Mouse (Mus musculus) CH12.LX (cell line): ENCODE data around the gene Brf1.
A peak's percentile ranks its signal among the peaks of the same experiment; 100 is the strongest.

ENCODE experiments used
- CHD2 ChIP-seq: IDR thresholded peaks from 2 replicates; pipeline ENCODE4 v1.6.1; 2011; ENCODE audit warnings: low read length, improper control_type of control experiment
- CTCF ChIP-seq, 2 experiments: IDR thresholded peaks in 1 of 2; conservative IDR thresholded peaks in 1 of 2; 2 replicates each; pipeline ENCODE4 v1.5.1; 2011 to 2012; ENCODE audit warnings: low read depth in 2 of 2, low read length in 2 of 2, improper control_type of control experiment in 1 of 2, inconsistent platforms in 1 of 2, mild to moderate bottlenecking in 1 of 2, moderate library complexity in 1 of 2
- EP300 ChIP-seq: IDR thresholded peaks from 2 replicates; pipeline ENCODE4 v1.6.1; 2011; ENCODE audit warnings: low read length, improper control_type of control experiment
- IRF4 ChIP-seq: IDR thresholded peaks from 2 replicates; pipeline ENCODE4 v1.6.1; 2014; ENCODE audit warnings: low read depth, mild to moderate bottlenecking, inconsistent platforms, low read length, improper control_type of control experiment
- JUND ChIP-seq: conservative IDR thresholded peaks from 2 replicates; pipeline ENCODE4 v1.6.1; 2011; ENCODE audit warnings: low read depth, low read length, improper control_type of control experiment
- MAX ChIP-seq: IDR thresholded peaks from 2 replicates; pipeline ENCODE4 v1.6.1; 2011; ENCODE audit warnings: low read length, improper control_type of control experiment
- MEF2A ChIP-seq: IDR thresholded peaks from 2 replicates; pipeline ENCODE4 v1.6.1; 2014; ENCODE audit warnings: low read depth, mild to moderate bottlenecking, inconsistent platforms, low read length, improper control_type of control experiment, borderline replicate concordance
- PAX5 ChIP-seq: IDR thresholded peaks from 2 replicates; pipeline ENCODE4 v1.6.1; 2012; ENCODE audit warnings: low read length, inconsistent platforms, mixed read lengths
- POLR2A ChIP-seq: IDR thresholded peaks from 2 replicates; pipeline ENCODE4 v1.6.1; 2011; ENCODE audit warnings: low read depth, mild to moderate bottlenecking, improper control_type of control experiment, low read length
- POLR2AphosphoS2 ChIP-seq: IDR thresholded peaks from 2 replicates; pipeline ENCODE4 v1.6.1; 2011; ENCODE audit warnings: low read depth, low read length, improper control_type of control experiment
- TCF12 ChIP-seq: IDR thresholded peaks from 2 replicates; pipeline ENCODE4 v1.6.1; 2014; ENCODE audit warnings: low read depth, mild to moderate bottlenecking, inconsistent platforms, low read length, improper control_type of control experiment
- USF1 ChIP-seq: IDR thresholded peaks from 2 replicates; pipeline ENCODE4 v1.6.1; 2014; ENCODE audit warnings: low read depth, mild to moderate bottlenecking, inconsistent platforms, low read length, improper control_type of control experiment
- ZC3H11A ChIP-seq: IDR thresholded peaks from 2 replicates; pipeline ENCODE4 v1.6.1; 2012; ENCODE audit warnings: low read depth, mild to moderate bottlenecking, inconsistent platforms, low read length, improper control_type of control experiment
- ZMIZ1 ChIP-seq: IDR thresholded peaks from 2 replicates; pipeline ENCODE4 v1.6.1; 2012; ENCODE audit warnings: low read depth, mild to moderate bottlenecking, inconsistent platforms, low read length, improper control_type of control experiment

GRCm38 (mm10) chr12:112938873-112939565, 61.5 kb downstream of the Brf1 start:
- TF ChIP-seq CTCF (conservative IDR thresholded peaks at IDR 0.05 in 1 of 2, IDR thresholded peaks at IDR 0.05 in 1 of 2; ENCODE audit: low read depth in 2 of 2, low read length in 2 of 2) (peak in 1 of 2 experiments; percentile 70; a peak in 2 of 4 replicates), JUND (no peak), ZMIZ1 (no peak), POLR2A (no peak), MEF2A (no peak), EP300 (no peak), POLR2AphosphoS2 (no peak), MAX (no peak), PAX5 (no peak), CHD2 (no peak), ZC3H11A (no peak), TCF12 (no peak), IRF4 (no peak), USF1 (no peak)
